Mouse (Mus musculus) heart, postnatal 0 days (tissue): ENCODE measurements around the gene Thap2. TPM values are rescaled to one million over a fixed set of nuclear protein-coding genes. Genes with fewer than 3 reads are reported as not detected.

Experiments
- ATAC-seq: fragments of 200-750 bp; cut with Nextera tagmentation; 2 replicates; pipeline ENCODE4 v1.8.0; 2017; ENCODE audit warnings: low read depth, moderate number of reproducible peaks, moderate library complexity; ENCODE audit not compliant: insufficient read depth
- DNase-seq: peaks from one replicate; pipeline ENCODE4 v3.0.0-alpha.2; 2016; ENCODE audit warnings: low spot score
- H3K27ac ChIP-seq: fragments of 300-500 bp; sonication (generic); 2 replicates; pipeline ENCODE4 v1.5.1; 2014; ENCODE audit warnings: low read depth, mild to moderate bottlenecking
- H3K27me3 ChIP-seq: fragments of 300-500 bp; sonication (generic); 2 replicates; pipeline ENCODE4 v1.6.1; 2014; ENCODE audit warnings: low read length, mixed read lengths; ENCODE audit not compliant: control insufficient read depth, insufficient read depth
- H3K36me3 ChIP-seq: fragments of 300-500 bp; sonication (generic); replicated peaks from 2 replicates; pipeline ENCODE4 v1.6.1; 2014; ENCODE audit warnings: low read length, mixed read lengths; ENCODE audit not compliant: control insufficient read depth, insufficient read depth
- H3K4me1 ChIP-seq: fragments of 300-500 bp; sonication (generic); 2 replicates; pipeline ENCODE4 v1.6.1; 2014; ENCODE audit warnings: antibody characterized with exemption; ENCODE audit not compliant: control insufficient read depth, insufficient read depth
- H3K4me2 ChIP-seq: fragments of 300-500 bp; sonication (generic); 2 replicates; pipeline ENCODE4 v1.6.1; 2014; ENCODE audit warnings: low read depth, mild to moderate bottlenecking, low read length, moderate library complexity
- H3K4me3 ChIP-seq: fragments of 300-500 bp; sonication (generic); 2 replicates; pipeline ENCODE4 v1.5.1; 2014; ENCODE audit warnings: low read depth, low read length
- H3K9ac ChIP-seq: fragments of 300-500 bp; sonication (generic); replicated peaks from 2 replicates; pipeline ENCODE4 v1.6.1; 2014; ENCODE audit warnings: low read depth, low read length, mixed read lengths
- H3K9me3 ChIP-seq: fragments of 300-500 bp; sonication (generic); replicated peaks from 2 replicates; pipeline ENCODE4 v1.6.1; 2016; ENCODE audit warnings: low read length; ENCODE audit not compliant: control insufficient read depth
- CTCF ChIP-seq: IDR thresholded peaks from 2 replicates; pipeline ENCODE4 v1.5.1; 2016; ENCODE audit warnings: antibody characterized with exemption, control low read depth, low read depth
- EP300 ChIP-seq: IDR thresholded peaks from 2 replicates; pipeline ENCODE4 v1.6.1; 2016; ENCODE audit warnings: antibody characterized with exemption, low read depth
- WGBS: fragments of 180-500 bp; shearing (Covaris S2); extraction: QIAGEN DNeasy Blood & Tissue Kit; methylation state at CpG from one replicate; pipeline ENCODE4 v1.1.7; 2014; 5-methylcytosine and 5-hydroxymethylcytosine counted together
- polyA plus RNA-seq: library from polyadenylated mRNA; unstranded; fragments of >200 nt; fragmentation: Nextera tagmentation; extraction: Ambion mirVana; gene quantifications from 2 replicates; pipeline ENCODE4 v1.2.1, GENCODE M21; 2015
- total RNA-seq: library from RNA; depleted of rRNA; stranded (reverse); fragments of >200 nt; gene quantifications from 2 replicates; pipeline ENCODE4 v1.2.3, GENCODE M21; 2014; ENCODE audit warnings: low replicate concordance

Gene Thap2
- total and polyA plus RNA-seq, 2 experiments from 2014 or later: 4.0 to 8.9 TPM

GRCm38 (mm10) chr10:115342771-115343425, 41.3 kb downstream of the Thap2 start:
- TF ChIP-seq EP300 (no peak), CTCF (no peak)
- no peak overlapping the region for H3K4me3 ChIP-seq
- ATAC-seq (no peak), DNase-seq (no peak)
- no peak overlapping the region for H3K27ac ChIP-seq
- 75% methylated on average over 4 of the region's 4 CpGs for whole genome bisulfite sequencing
- no peak overlapping the region for H3K4me2 ChIP-seq
- no peaks in the 10 kb centered on the region for H3K27me3 ChIP-seq
- no peak overlapping the region for H3K9ac ChIP-seq
- no peaks in the 10 kb centered on the region for H3K9me3 ChIP-seq
- peaks cover 20% of the 10 kb centered on the region for H3K36me3 ChIP-seq
- no peaks in the 10 kb centered on the region for H3K4me1 ChIP-seq

DNA sequence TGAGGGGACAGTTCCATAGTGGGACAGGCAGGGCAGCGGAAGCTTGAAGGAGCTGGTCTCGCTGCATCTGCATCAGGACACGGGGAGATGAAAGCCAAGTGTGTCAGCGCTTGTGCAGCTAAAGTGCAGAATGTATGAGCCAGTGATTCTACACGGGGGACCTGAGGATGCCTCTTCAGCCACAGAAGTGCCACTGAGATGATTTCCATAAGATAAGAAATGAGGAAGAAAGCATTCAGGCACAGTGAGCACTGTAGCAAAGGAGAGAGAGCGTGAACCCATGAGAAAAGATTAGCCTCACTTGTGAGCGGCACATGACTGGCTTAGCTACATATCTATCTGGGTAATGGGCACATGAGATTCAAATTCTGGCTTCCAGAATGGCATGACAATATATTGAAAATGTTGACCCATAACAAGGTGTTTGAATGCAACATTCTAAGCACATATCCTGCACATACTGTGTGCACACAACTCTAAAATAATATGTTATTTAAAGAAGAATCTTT, 44.4 kb downstream of the Thap2 start:
- Histone ChIP-seq H3K9ac (no peak overlapping the region), H3K36me3 (peaks cover 20% of the 10 kb centered on the region), H3K4me2 (no peak overlapping the region), H3K27me3 (no peaks in the 10 kb centered on the region), H3K4me1 (no peaks in the 10 kb centered on the region), H3K9me3 (no peaks in the 10 kb centered on the region), H3K27ac (no peak overlapping the region), H3K4me3 (no peak overlapping the region)
- DNase-seq (no peak), ATAC-seq (no peak)
- WGBS: 87% methylated on average over 7 of the region's 7 CpGs
- no peak for TF ChIP-seq CTCF
- TF ChIP-seq EP300: no peak

GRCm38 (mm10) chr10:115336901-115337300, 47.3 kb downstream of the Thap2 start:
- no peak overlapping the region for H3K4me2 ChIP-seq
- 81% methylated on average over 4 of the region's 4 CpGs for WGBS
- H3K27ac ChIP-seq: no peak overlapping the region
- TF ChIP-seq EP300: no peak
- TF ChIP-seq CTCF: no peak
- no peaks in the 10 kb centered on the region for H3K9me3 ChIP-seq
- no peak for ATAC-seq
- H3K27me3 ChIP-seq: no peaks in the 10 kb centered on the region
- peaks cover 9% of the 10 kb centered on the region for H3K36me3 ChIP-seq
- H3K9ac ChIP-seq: no peak overlapping the region
- H3K4me1 ChIP-seq: 0 out of 2 replicates have a peak, but pooled peaks cover 15% of the 10 kb centered on the region
- H3K4me3 ChIP-seq: no peak overlapping the region
- DNase-seq: no peak

DNA sequence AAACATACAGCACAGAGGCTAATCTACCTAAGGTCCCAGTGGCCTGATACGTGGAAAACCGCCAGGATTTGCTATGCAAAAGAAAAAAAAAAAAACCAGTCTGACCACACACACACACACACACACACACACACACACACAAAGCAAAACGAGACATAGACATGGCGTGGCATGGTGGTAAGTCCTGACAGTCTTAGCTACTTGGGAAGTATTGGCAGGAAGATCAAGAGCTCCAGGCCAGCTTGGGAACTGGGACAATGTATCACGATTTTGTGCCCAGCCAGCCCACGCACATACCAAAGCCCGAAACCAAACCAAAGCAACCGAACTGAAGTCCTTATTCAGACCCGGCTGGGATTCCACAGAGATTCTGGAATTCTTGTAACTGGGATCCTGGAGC, 50.7 kb downstream of the Thap2 start:
- Histone ChIP-seq H3K4me2 (no peak overlapping the region), H3K9ac (no peak overlapping the region), H3K27me3 (no peaks in the 10 kb centered on the region), H3K27ac (no peak overlapping the region), H3K4me3 (no peak overlapping the region), H3K36me3 (no peaks in the 10 kb centered on the region), H3K9me3 (no peaks in the 10 kb centered on the region), H3K4me1 (0 out of 2 replicates have a peak, but pooled peaks cover 15% of the 10 kb centered on the region)
- WGBS: 70% methylated on average over 9 of the region's 9 CpGs
- ATAC-seq: no peak
- TF ChIP-seq EP300: no peak
- no peak for TF ChIP-seq CTCF
- DNase-seq: no peak

GRCm38 (mm10) chr10:115332997-115333396, 51.2 kb downstream of the Thap2 start:
- TF ChIP-seq EP300: no peak
- TF ChIP-seq CTCF: no peak
- Histone ChIP-seq H3K27ac (peak overlapping the region; percentile 41), H3K4me2 (no peak overlapping the region), H3K36me3 (no peaks in the 10 kb centered on the region), H3K4me3 (no peak overlapping the region), H3K27me3 (no peaks in the 10 kb centered on the region), H3K9me3 (no peaks in the 10 kb centered on the region), H3K4me1 (0 out of 2 replicates have a peak, but pooled peaks cover 15% of the 10 kb centered on the region), H3K9ac (no peak overlapping the region)
- 35% methylated on average over 4 of the region's 4 CpGs for WGBS
- ATAC-seq (peak; percentile 57; the same call in 1 of the 2 replicates), DNase-seq (no peak)
